ENCODE assay signal across 8 mouse cellular contexts in the genomic region with DNA sequence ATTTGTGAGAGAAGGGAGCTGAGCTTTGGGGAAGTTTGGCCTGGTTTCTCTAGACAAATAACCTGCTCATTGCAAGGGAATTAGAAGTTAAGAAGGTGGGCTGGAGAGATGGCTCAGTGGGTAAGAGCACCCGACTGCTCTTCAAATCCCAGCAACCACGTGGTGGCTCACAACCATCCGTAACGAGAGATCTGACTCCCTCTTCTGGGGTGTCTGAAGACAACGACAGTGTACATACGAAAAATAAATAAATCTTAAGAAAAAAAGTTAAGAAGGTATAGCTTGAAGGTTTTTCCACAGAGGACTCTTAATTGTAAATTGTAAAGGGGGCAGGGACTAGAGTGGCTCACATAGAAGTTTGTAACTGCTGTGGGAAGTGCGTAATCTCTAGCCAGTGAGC. TPM values are rescaled to one million over a fixed set of nuclear protein-coding genes. Genes with fewer than 3 reads are reported as not detected.
A peak's percentile ranks its signal among the peaks of the same experiment; 100 is the strongest.
DNase-seq lines count a peak whose midpoint lies in the region; ATAC-seq lines count a peak whose summit lies in the region.

No protein-coding gene starts in this region.

- H3K4me3 ChIP-seq in heart, embryonic 10.5 days, result 0 out of 2 replicates have a peak overlapping the region, but pooled peaks have one; percentile 47
- H3K4me3 ChIP-seq in midbrain, embryonic 12.5 days, result no peak overlapping the region
- no peak overlapping the region for H3K4me3 ChIP-seq in midbrain, embryonic 14.5 days (replicated peaks; ENCODE audit: low read depth, low read length)
- H3K4me3 ChIP-seq in intestine, embryonic 15.5 days (replicated peaks), result no peak overlapping the region
- H3K4me3 ChIP-seq in stomach, embryonic 16.5 days (replicated peaks; ENCODE audit: low read length), result no peak overlapping the region

- peak; percentile 50 for DNase-seq in heart, embryonic 10.5 days (ENCODE audit: low spot score)
- DNase-seq in heart, postnatal 36 days, result no peak
- DNase-seq in midbrain, embryonic 14.5 days, result no peak
- no peak for DNase-seq in cerebellum, adult 11-12 months
- no peak for DNase-seq in adrenal gland, postnatal 25 days

- H3K9me3 ChIP-seq in heart, embryonic 10.5 days, result no peaks in the 10 kb centered on the region
- H3K9me3 ChIP-seq in midbrain, embryonic 12.5 days, result no peaks in the 10 kb centered on the region
- H3K9me3 ChIP-seq in midbrain, embryonic 14.5 days (ENCODE audit: control insufficient read depth, low read length), result no peaks in the 10 kb centered on the region
- H3K9me3 ChIP-seq in intestine, embryonic 15.5 days, result no peaks in the 10 kb centered on the region
- no peaks in the 10 kb centered on the region for H3K9me3 ChIP-seq in stomach, embryonic 16.5 days (replicated peaks; ENCODE audit: control insufficient read depth, low read length)

- H3K36me3 ChIP-seq in heart, embryonic 10.5 days, result peaks cover 20% of the 10 kb centered on the region
- H3K36me3 ChIP-seq in midbrain, embryonic 12.5 days, result peaks cover 11% of the 10 kb centered on the region; the same call in 1 of the 2 replicates
- peaks cover 15% of the 10 kb centered on the region for H3K36me3 ChIP-seq in midbrain, embryonic 14.5 days (ENCODE audit: control insufficient read depth, insufficient read depth, low read length)
- no peaks in the 10 kb centered on the region; the same call in 1 of the 2 replicates for H3K36me3 ChIP-seq in intestine, embryonic 15.5 days
- peaks cover 7% of the 10 kb centered on the region; the same call in 1 of the 2 replicates for H3K36me3 ChIP-seq in stomach, embryonic 16.5 days (ENCODE audit: control insufficient read depth, insufficient read depth, low read length)

- 43% methylated on average over 7 of the region's 7 CpGs for WGBS in heart, embryonic 10.5 days
- 23% methylated on average over 7 of the region's 7 CpGs for WGBS in midbrain, embryonic 12.5 days
- 25% methylated on average over 7 of the region's 7 CpGs for WGBS in midbrain, embryonic 14.5 days
- 36% methylated on average over 7 of the region's 7 CpGs for WGBS in intestine, embryonic 15.5 days
- WGBS in stomach, embryonic 16.5 days, result 30% methylated on average over 7 of the region's 7 CpGs

- no peak overlapping the region for H3K9ac ChIP-seq in midbrain, embryonic 12.5 days (replicated peaks)
- H3K9ac ChIP-seq in midbrain, embryonic 14.5 days (replicated peaks; ENCODE audit: low read length), result no peak overlapping the region
- no peak overlapping the region for H3K9ac ChIP-seq in intestine, embryonic 15.5 days
- peak overlapping the region; percentile 63; the same call in 1 of the 2 replicates for H3K9ac ChIP-seq in stomach, embryonic 16.5 days (ENCODE audit: low read length)

- no peaks in the 10 kb centered on the region for H3K27me3 ChIP-seq in heart, embryonic 10.5 days (ENCODE audit: insufficient read depth, poor library complexity, severe bottlenecking)
- H3K27me3 ChIP-seq in midbrain, embryonic 12.5 days, result no peaks in the 10 kb centered on the region
- H3K27me3 ChIP-seq in midbrain, embryonic 14.5 days (ENCODE audit: control insufficient read depth, insufficient read depth, low read length), result no peaks in the 10 kb centered on the region
- H3K27me3 ChIP-seq in intestine, embryonic 15.5 days (replicated peaks), result no peaks in the 10 kb centered on the region
- no peaks in the 10 kb centered on the region for H3K27me3 ChIP-seq in stomach, embryonic 16.5 days (ENCODE audit: control insufficient read depth, insufficient read depth, low read length)

- no peak for ATAC-seq in midbrain, embryonic 12.5 days (ENCODE audit: low FRiP score, low read depth)
- ATAC-seq in midbrain, embryonic 14.5 days (ENCODE audit: low FRiP score, low TSS enrichment), result no peak
- ATAC-seq in intestine, embryonic 15.5 days, result no peak
- ATAC-seq in stomach, embryonic 16.5 days (ENCODE audit: insufficient read depth, low FRiP score), result no peak

- intact Hi-C loops in heart, postnatal 36 days (cut with DNase I), result loop anchor here (5.0 to 10.0 kb wide), 3 partner anchors 53 to 269 kb away; a partner anchor contains a TSS

- peak overlapping the region; percentile 45; the same call in 1 of the 2 replicates for H3K4me2 ChIP-seq in midbrain, embryonic 12.5 days (replicated peaks)
- H3K4me2 ChIP-seq in midbrain, embryonic 14.5 days (ENCODE audit: low read length), result no peak overlapping the region
- H3K4me2 ChIP-seq in intestine, embryonic 15.5 days (replicated peaks), result no peak overlapping the region
- H3K4me2 ChIP-seq in stomach, embryonic 16.5 days (ENCODE audit: low read depth, low read length), result peak overlapping the region; percentile 58; the same call in 1 of the 2 replicates

- H3K4me1 ChIP-seq in heart, embryonic 10.5 days, result peaks cover 45% of the 10 kb centered on the region
- H3K4me1 ChIP-seq in midbrain, embryonic 12.5 days, result peaks cover 48% of the 10 kb centered on the region
- H3K4me1 ChIP-seq in midbrain, embryonic 14.5 days (ENCODE audit: control insufficient read depth, insufficient read depth, low read length), result peaks cover 45% of the 10 kb centered on the region
- peaks cover 29% of the 10 kb centered on the region for H3K4me1 ChIP-seq in intestine, embryonic 15.5 days (replicated peaks)
- peaks cover 42% of the 10 kb centered on the region for H3K4me1 ChIP-seq in stomach, embryonic 16.5 days (ENCODE audit: control insufficient read depth, insufficient read depth, low read length)

- H3K27ac ChIP-seq in heart, embryonic 10.5 days, result peak overlapping the region; percentile 98
- 0 out of 2 replicates have a peak overlapping the region, but pooled peaks have one; percentile 36 for H3K27ac ChIP-seq in midbrain, embryonic 12.5 days (replicated peaks)
- no peak overlapping the region for H3K27ac ChIP-seq in midbrain, embryonic 14.5 days (replicated peaks; ENCODE audit: low read depth, low read length)
- peak overlapping the region; percentile 61 for H3K27ac ChIP-seq in intestine, embryonic 15.5 days
- H3K27ac ChIP-seq in stomach, embryonic 16.5 days (ENCODE audit: low read length), result peak overlapping the region; percentile 100

RNA-seq across cellular contexts. Expression of a gene that starts 1.9 kb away (rescaled TPM):
- polyA plus RNA-seq in heart, embryonic 10.5 days (2016; fragmentation: Nextera tagmentation; extraction: Ambion mirVana), result 121 and 150 TPM in 2 replicates
- total RNA-seq in heart, postnatal 36 days (2021), result 10 to 100 TPM; 59.2 to 63.5 TPM
- 189 and 199 TPM in 2 replicates for polyA plus RNA-seq in midbrain, embryonic 12.5 days (2016; fragmentation: Nextera tagmentation; extraction: Ambion mirVana)
- polyA plus RNA-seq in midbrain, embryonic 14.5 days (2014; fragmentation: Nextera tagmentation; extraction: Ambion mirVana), result 90.8 and 122 TPM in 2 replicates
- 164 and 177 TPM in 2 replicates for polyA plus RNA-seq in intestine, embryonic 15.5 days (2015; fragmentation: Nextera tagmentation; extraction: Ambion mirVana)
- polyA plus RNA-seq in stomach, embryonic 16.5 days (2015; fragmentation: Nextera tagmentation; extraction: Ambion mirVana), result 168 and 169 TPM in 2 replicates
- total RNA-seq in adrenal gland, postnatal 25 days (2021), result 118 and 134 TPM in 2 replicates

RNA-seq across cellular contexts. Expression of a gene that starts 19.6 kb away (rescaled TPM):
- polyA plus RNA-seq in heart, embryonic 10.5 days (2016; fragmentation: Nextera tagmentation; extraction: Ambion mirVana), result 0.60 and 1.4 TPM in 2 replicates
- under 1 TPM; 0.49 to 0.50 TPM for total RNA-seq in heart, postnatal 36 days (2021)
- polyA plus RNA-seq in midbrain, embryonic 12.5 days (2016; fragmentation: Nextera tagmentation; extraction: Ambion mirVana), result 0.13 and 0.27 TPM in 2 replicates
- 0.17 TPM in 1 of 2 replicates, not detected in the other for polyA plus RNA-seq in midbrain, embryonic 14.5 days (2014; fragmentation: Nextera tagmentation; extraction: Ambion mirVana)
- polyA plus RNA-seq in intestine, embryonic 15.5 days (2015; fragmentation: Nextera tagmentation; extraction: Ambion mirVana), result 0.28 and 0.42 TPM in 2 replicates
- polyA plus RNA-seq in stomach, embryonic 16.5 days (2015; fragmentation: Nextera tagmentation; extraction: Ambion mirVana), result 0.59 and 0.90 TPM in 2 replicates
- 1.7 and 2.2 TPM in 2 replicates for total RNA-seq in adrenal gland, postnatal 25 days (2021)

RNA-seq across cellular contexts. Expression of a gene that starts 20.0 kb away (rescaled TPM):
- 188 and 227 TPM in 2 replicates for polyA plus RNA-seq in heart, embryonic 10.5 days (2016; fragmentation: Nextera tagmentation; extraction: Ambion mirVana)
- 10 to 100 TPM; 37.1 to 45.6 TPM for total RNA-seq in heart, postnatal 36 days (2021)
- 351 and 371 TPM in 2 replicates for polyA plus RNA-seq in midbrain, embryonic 12.5 days (2016; fragmentation: Nextera tagmentation; extraction: Ambion mirVana)
- 247 and 266 TPM in 2 replicates for polyA plus RNA-seq in midbrain, embryonic 14.5 days (2014; fragmentation: Nextera tagmentation; extraction: Ambion mirVana)
- 177 and 214 TPM in 2 replicates for polyA plus RNA-seq in intestine, embryonic 15.5 days (2015; fragmentation: Nextera tagmentation; extraction: Ambion mirVana)
- polyA plus RNA-seq in stomach, embryonic 16.5 days (2015; fragmentation: Nextera tagmentation; extraction: Ambion mirVana), result 192 and 199 TPM in 2 replicates
- 125 and 168 TPM in 2 replicates for total RNA-seq in adrenal gland, postnatal 25 days (2021)

RNA-seq across cellular contexts. Expression of a gene that starts 45.0 kb away (rescaled TPM):
- polyA plus RNA-seq in heart, embryonic 10.5 days (2016; fragmentation: Nextera tagmentation; extraction: Ambion mirVana), result 44.2 and 51.2 TPM in 2 replicates
- total RNA-seq in heart, postnatal 36 days (2021), result 10 to 100 TPM; 31.0 to 31.4 TPM
- 50.6 and 54.7 TPM in 2 replicates for polyA plus RNA-seq in midbrain, embryonic 12.5 days (2016; fragmentation: Nextera tagmentation; extraction: Ambion mirVana)
- polyA plus RNA-seq in midbrain, embryonic 14.5 days (2014; fragmentation: Nextera tagmentation; extraction: Ambion mirVana), result 57.4 and 62.7 TPM in 2 replicates
- 134 and 154 TPM in 2 replicates for polyA plus RNA-seq in intestine, embryonic 15.5 days (2015; fragmentation: Nextera tagmentation; extraction: Ambion mirVana)
- 98.9 and 132 TPM in 2 replicates for polyA plus RNA-seq in stomach, embryonic 16.5 days (2015; fragmentation: Nextera tagmentation; extraction: Ambion mirVana)
- 87.8 and 93.9 TPM in 2 replicates for total RNA-seq in adrenal gland, postnatal 25 days (2021)

Comparison
In these comparisons a context has a peak if more than half of its experiments do, and no peak if none do; other contexts are left out.
1. H3K4me2 ChIP-seq: peak in midbrain, embryonic 12.5 days (single experiment) and stomach, embryonic 16.5 days (single experiment); none in midbrain, embryonic 14.5 days (single experiment) and intestine, embryonic 15.5 days (single experiment).